Mouse (Mus musculus): ENCODE measurements around the gene Ssu72.
A peak's percentile ranks its signal among the peaks of the same experiment; 100 is the strongest.
"Not testable (repeated sequence)": the region's sequence is repeated elsewhere in the genome, so short reads cannot be mapped to it uniquely, and the experiment has no call there.

The Ssu72 gene

DNA sequence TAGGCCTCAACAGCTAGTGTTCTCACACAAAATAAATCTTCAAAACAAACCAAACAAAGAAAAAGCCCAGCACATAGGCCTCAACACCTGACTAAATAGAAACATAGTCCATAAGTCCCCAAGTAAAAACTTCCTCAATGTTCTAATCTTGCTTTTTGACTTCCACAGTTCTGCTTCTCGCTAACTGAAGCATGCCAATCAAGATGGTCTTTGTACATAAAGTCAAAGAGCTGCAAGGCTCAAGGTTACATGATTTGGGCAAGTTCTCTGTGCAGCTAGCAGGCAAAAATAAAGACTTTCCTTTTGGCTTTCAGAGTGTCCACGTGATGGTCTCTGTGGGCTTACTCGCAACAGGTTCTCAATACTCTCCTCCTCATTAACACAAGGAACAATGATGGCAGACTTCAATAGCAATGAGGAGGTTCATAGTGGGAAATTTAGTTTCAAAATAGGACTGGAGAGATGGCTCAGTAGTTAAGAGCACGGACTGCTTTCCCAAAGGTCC lies 1.1 kb upstream of the Ssu72 start:
- no peak for DNase-seq

DNA sequence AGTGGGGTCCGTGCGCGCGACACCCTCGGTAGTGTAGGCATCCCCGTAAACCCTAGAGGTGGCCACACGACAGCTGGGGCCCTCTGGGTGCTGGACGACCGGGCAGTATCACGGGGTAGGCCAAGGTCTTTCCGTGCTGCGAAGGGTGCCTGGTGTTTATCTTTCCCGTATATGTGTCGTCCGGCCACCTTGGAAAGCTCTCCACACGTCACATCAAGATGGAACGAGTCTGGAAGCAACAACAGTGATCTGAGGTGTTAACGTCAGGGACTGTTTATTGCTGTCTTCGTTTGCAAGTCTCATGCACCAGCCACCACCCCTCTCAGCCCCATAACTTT lies 961 bp downstream of the Ssu72 start:
- DNase-seq, result no peak

DNA sequence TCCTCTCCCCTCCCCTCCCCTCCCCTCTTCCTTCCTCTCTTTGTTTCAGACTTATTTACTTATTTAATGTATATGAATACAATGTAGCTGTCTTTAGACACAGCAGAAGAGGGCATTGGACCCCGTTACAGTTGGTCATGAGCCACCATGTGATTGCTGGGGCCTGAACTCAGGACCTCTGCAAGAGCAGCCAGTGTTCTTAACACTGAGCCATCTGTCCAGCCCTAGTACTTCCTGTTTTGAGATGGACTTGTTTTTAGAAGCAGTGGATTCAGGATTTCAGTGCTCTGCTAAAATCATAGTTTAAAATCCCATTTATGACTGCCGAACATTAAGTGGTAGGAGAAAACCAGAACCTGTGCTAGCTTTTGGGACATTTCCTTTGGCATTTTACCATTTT lies 4.0 kb downstream of the Ssu72 start:
- DNase-seq, result no peak

DNA sequence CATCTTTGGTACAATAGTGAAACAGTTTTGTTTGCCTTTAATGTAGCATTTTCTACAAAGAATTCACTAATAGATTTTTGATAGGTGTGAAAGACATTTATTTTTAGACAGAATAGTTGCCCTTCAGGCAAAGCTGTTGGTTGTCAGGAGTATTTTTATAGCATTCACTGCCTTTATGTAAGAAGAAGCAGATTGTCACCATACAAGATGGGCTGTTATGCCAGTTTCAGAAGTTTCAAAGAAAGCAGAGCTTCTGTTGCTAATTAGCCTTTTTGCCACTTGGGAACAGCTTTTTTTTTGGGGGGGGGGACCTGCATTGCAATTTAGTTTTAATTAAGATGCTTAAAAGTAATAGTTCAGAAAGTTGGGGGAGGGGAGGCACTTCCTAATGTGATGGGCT lies 4.4 kb downstream of the Ssu72 start:
- DNase-seq, result no peak

DNA sequence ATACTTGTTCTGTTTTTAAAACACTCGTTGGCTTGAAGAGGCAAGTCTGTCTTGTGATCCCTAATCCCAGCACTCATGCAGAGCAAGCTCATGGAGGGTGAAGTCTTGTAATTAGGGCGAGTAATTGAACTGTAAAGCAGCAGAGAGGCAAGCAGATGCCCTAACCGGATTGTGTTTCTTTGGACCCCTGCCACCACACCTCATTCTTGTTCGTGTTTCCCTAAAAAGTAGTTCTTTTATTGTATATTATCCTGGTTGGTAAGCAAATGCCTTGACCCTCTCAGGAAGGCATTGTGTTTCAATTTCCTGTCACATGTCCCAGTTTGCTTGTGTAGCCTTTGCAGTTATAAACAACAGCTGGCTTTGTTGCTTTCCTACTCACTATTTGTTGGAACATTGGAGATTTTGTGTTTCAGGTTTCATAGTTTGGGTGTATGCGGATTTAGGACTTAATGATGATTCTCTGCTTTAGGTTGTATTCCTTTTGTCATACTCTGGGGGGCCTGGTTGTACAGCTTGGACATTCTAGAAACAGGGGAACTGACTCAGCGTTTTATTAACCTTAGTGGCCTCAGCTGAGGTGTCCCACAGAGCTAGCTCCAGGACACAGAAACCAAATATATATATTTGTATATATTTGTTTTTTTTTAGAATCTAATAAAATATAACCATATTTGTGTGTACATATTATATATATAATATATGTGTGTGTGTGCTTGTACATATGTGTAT lies 6.1 kb downstream of the Ssu72 start:
- DNase-seq, result no peak

DNA sequence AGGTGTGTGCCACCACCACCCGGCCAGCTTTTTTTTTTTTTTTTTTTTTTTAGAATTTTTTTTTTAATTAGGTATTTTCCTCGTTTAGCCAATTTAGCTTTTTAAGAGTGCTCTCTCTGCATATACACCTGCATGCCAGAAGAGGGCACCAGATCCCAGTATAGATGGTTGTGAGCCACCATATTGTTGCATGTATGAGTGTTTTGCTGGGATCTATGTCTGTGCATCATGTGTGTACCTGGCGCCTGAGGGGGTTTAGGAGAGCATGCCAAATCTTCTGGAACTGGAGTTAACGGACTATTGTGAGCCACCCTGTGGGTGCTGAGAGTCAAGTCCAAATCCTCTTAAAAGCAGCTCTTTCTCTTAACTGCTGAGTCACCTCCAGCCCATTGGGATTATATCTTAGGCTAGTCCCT lies 17.1 kb downstream of the Ssu72 start:
- peak in 1 of 2 experiments; percentile 27 for DNase-seq

DNA sequence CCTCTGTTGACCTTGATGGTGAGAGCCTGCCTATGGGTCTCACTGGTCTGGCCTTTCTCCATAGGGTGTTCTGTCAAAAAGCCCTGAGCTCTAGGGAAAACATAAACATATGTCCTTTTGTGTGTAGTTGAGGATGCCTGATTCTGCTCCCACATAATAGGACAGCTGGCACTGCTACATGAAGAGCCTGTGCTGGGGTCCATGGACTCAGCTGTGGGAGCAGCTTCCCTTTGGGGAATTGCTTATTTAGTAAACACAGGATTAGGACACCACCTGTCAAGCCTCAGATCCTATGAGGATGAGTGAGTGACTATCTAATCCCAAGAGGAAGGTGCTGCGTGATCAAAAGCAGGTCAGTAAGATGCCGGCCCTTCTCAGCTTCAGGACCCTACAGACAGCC lies 23.4 kb downstream of the Ssu72 start:
- no peak for DNase-seq

DNA sequence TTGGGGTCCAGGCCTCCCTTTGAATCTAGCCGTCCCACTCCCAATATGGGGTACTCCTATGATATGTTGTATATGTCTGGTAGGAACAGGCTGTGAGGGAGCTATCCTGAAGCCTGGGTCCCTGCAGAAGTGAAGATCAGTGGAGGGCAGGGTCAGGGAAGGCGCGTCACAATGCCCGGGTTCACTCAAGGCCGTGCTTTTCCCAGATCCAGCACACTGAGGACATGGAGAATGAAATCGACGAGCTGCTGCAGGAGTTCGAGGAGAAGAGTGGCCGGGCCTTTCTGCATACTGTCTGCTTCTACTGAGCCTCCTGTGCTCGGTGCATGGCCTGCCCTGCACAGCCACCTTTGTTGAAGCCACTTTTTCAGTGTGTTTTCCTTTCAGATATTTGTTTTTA lies 28.7 kb downstream of the Ssu72 start:
- DNase-seq, result no peak

DNA sequence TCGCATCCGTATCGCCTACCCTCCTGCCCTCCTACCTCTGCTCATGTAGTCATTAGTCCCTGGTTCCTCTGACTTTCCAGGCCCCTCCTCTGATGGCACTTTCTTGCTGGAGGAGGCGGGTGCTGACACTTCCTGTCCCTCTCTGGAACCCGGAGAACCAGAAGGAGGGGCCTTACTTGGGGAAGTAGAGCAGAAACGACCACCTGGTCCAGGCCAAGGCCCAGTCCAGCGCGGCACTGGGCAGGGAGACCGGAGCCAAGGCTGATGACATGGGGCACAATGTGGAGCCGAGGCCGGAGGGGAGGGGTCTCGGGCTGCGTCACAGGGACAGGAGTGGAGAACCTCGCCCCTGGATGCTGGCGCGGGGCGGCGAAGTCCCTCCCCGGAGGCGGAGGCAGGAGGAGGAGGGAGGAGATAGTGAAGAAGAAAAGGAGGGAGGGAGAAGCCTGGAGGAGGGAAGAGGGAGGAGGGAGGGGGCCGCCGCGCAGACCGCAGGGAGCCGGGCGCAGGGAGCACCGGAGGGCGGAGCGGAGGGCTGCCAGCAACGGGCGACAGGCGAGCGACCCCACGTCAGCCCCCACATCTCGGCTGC lies 29.8 kb downstream of the Ssu72 start, which contains the start of gene Tmem240:
TSS of gene Tmem240 (plus strand) at position 451 of the 592 bp plus-strand sequence.
- peak; percentile 71 to 82 for DNase-seq

DNA sequence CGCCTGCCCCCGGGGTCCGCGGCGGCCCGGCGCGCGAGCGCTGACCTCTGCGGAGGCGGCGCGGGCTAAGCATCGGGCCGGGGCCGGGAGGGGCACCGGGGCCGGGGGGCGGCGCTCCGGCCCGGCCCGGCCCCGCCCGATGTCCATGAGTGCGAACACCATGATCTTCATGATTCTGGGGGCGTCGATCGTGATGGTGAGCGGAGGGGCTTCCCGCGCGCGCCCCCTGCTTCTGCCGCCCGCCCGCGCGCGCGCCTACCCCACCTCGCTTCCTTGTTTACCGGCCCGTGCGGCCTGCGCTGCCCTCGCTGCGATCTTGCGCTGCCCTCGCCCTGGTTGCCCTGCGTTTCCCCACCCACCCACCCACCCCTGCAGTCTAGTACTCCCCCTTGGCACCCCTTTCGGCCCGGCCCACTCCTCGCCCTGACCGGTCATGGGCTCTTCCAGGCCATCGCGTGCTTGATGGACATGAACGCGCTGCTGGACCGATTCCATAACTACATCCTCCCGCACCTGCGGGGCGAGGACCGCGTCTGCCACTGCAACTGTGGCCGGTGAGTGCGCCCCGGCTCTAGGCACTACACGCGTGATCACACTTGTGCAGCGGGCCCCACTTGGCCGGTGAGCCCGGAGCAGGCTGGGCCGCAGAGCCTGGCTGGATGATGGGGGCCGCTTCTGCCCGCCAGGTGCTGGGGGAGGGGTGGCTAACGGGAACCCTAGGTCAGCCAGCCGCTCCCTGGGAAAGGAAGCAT lies 30.5 kb downstream of the Ssu72 start:
- DNase-seq, result peak; percentile 23 to 42

DNA sequence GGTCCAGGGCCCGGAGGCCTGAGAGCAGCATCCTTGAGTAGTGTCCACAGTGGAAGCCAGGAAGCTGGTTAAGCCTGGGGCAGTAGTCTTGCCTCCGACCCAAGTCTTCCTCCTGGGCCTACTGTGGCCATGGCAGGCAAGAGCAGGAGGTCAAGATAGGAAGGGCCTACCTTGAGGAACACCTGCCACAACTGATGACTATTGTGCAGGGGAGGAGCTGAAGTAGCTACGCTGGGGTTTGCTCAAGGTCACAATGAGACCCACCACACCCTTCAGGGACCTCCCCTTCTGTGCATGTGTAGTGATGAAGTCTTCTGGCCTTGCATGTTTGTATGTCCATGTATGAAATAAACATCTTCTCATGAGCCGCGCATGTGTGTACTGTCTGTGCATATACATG lies 31.2 kb downstream of the Ssu72 start:
- DNase-seq, result no peak

DNA sequence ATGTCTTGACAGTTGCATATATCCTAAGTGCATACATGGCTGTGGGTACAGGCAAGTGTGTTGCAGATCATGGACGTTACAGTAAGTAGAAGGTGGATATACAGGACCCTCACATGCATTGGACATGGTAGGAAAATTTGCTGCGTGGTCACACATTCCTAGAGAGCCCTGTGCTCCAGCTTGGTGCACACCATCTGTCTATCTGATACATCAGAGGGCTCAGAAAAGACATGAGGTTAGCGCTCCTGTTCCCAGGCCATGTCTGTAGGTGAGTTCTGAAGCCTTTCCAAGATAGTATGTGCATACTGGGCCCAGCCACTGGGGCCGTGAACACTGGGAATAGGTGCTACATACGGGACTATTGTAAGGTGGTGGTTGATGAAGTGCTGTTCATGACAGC lies 31.8 kb downstream of the Ssu72 start:
- no peak for DNase-seq

DNA sequence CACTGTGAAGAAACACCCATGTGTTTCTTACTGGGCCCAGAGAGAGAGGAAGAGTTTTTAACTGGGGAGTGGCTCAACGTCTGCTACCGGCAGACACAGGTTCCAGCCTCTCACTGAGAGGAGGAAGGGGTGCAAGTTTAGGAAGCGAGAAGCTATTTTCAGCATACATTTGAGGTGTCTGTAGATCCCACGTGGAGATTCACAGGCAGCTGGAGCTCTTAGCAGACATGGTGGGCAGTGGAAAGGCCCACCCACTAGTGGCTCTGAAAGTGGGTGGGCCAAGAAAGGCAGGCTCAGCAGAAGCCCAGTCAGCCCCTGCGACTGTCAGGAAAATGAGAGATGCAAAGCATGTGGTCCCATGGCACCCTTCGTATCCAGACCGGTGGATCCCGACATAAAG lies 33.7 kb downstream of the Ssu72 start:
- DNase-seq, result no peak

DNA sequence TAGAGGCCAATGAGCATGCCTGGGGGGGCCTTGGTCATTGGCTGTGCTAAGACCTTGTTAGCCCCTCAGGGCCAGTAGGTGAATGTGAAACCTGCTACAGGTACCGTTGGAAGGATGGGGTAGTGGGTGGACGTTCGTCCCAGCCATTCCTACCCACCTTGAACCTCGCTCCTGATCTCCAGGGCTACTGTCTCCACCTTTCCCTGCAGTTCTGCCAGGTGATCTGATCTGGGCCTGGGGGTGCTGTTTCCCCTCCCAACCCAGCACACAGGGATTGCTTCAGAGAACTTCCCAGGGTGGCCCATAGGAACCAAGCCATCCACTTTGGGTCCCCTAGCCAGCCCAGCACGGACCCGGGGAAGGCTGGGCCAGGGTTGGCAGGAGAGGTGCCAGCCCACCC lies 34.6 kb downstream of the Ssu72 start:
- no peak for DNase-seq

DNA sequence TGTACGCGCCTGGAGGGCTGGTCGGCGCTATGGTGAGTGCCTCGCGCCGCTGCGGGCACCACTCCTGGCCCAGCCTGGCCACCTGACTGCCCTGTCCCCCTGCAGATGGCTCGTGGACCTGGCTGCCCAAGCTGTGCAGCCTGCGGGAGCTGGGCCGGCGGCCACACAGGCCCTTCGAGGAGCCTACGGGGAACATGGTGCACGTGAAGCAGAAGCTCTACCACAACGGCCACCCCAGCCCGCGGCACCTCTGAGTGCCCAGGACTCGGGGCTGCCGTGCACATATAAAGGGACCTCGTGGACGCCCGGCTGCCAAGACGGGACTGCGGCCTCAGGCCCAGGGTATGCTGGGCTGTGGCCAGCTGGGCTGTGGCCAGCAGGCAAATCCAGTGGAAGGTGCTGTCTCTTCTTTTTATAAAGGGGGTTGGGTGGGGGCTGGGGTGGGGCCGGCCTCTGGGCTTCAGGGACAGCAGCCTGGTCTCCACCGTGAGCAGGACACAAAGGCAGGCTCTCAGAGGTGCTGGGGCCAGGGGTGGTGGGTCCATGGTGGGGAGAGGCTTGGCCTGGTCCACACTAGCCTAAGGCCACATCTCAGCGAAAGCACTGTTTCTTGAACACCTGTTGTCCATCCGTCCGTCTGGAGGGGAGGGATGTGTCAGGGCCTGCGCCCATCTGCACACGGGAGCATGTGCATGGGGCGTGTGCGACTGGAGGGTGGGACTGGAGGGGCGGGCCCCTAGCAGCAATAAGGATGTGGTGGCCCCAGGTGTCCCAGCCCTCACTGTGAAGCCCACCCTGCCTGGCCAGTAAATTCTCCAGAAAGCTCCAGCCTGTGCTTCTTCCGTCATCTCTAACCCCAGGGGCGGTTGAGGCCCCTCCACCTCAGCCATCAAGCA lies 35.4 kb downstream of the Ssu72 start:
- no peak for DNase-seq

DNA sequence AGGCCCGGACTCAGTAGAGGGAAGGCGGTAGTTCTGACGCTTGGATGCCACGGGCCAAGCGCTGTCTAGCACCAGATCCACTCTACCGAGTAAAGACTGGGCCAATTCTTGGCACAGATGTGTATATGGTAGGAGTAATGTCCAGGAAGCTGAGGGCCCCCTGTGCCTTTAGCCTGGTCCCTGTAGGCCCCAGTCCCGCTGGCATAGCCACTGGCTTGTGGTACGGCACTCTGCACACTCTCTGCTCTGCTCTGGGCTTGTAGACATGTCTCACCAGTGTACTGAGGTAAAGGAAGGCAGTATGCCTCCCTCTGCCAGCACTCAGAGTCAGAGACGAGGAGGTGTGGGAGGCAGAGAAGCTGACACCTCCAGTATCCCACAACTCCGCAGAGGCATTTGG lies 36.1 kb downstream of the Ssu72 start:
- DNase-seq, result not testable (repeated sequence)

DNA sequence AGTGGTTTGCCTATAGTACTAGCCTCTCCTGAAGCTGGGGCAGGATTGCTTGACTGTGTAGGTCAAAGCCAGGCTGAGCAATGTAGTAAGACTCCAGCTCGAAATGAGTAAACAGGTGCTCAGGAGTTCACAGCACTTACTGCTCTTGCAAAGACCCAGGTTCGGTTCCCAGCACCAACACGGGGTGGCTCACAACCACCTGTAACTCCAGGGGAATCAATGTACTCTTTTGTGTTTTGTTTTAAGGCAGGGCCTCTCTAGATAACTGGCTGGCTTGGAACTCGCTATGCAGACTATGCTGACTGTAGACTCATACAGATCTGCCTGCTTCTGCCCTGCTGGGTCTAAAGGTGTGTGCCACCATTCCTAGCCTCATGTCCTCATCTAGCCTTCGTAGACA lies 38.1 kb downstream of the Ssu72 start:
- DNase-seq, result no peak

DNA sequence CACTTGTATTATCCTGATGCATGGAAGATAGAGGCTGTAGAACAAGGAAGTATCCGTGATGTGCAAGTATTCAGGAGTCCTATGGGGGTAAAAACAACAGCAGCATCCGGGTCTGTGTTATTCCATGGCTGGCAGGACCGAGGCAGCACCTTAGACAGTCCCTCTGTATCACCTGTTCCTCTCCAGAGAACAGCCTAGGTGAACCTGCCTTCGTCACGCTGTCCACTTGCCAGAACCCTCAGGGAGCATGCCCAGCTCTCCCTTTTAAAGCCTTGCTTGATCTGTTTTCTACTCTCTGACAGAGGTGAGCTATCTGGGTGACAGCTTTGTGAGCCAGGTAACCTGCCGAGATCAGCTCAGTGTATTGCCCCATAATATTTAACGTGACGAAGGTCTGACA lies 39.9 kb downstream of the Ssu72 start:
- no peak for DNase-seq

DNA sequence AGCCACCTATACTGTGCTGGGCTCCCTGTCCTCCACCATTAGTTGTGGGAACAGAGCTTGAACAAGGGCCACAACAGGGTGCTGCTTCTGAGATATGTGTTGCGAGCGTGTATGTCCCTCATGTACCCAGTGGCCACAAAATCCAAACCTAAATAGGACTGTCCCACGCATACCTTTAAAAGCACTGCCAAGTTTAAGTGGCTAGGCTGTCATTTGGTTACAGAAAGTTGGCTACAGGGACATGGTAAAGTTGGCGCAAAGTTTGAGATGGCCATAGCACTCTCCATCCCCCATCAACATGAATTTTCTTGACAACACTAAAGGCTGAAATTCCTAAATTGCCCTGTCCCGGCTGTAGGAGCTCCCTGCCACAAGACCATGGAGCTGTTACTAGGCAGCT lies 40.5 kb downstream of the Ssu72 start:
- DNase-seq, result no peak

DNA sequence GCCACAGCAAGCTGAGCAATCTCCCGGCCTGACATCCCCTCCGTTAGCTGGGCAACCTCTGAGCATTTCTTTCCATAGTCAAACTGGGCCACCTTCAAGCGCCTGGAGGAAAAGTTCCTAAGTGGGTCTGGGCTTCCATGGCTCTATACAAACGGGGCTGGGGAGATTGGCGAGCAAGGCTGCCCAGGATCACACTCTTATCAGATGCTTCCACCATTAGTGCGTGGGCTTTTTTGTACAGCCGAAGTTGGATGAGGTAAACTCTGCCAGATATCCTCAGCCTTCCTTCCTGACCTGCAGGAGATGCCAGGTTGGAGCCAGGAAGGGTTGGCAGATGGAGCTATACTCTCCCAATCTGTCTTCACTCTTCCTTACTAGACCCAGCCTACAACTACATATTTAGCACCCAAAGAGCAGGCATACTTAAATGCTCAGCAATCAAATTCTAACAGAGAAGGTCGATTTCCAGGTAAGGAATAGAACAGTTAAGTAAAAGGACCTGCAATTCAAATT lies 41.5 kb downstream of the Ssu72 start:
- DNase-seq, result no peak

DNA sequence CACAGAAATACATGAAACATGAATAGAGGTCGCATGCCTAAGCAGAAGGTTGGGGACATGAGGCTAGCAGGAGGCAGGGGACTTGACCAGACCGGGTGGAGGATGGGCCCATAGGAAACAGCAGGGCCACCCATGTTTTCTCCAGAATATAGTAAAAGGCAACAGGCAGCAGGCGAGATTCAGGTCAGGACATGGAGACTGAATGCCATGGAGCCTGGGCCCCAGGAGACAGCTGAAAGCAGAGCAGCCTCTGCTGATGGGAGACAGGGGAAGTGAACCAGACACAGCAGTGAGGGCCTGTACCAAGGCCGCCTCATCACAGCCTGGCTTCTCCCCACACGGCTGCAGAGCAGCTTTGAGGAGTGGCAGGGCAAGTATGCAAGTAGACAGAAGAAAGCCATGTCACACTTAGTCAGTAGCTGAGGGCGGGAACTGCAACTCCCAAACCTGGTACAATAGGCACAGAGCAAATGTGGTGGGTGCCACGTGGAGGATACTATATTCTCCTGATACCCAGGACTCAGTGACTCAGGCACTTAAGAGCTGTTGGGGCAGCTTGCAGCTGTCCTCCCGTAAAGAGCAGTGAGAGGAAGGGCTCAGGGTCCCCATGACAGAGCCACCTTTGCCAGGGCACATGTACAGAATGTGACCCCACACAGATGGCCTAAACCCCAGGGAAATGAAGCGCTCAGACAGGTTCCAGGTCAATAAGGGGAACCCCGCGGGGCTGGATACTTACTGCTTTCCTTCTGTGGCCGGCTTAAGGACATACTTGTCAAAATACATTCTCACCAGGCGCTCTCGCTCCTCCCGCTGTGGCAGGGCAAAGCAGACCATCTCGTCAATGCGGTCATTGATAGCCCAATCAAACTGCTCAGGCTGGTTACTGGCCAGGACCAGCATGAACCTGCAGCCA lies 42.2 kb downstream of the Ssu72 start:
- no peak for DNase-seq

DNA sequence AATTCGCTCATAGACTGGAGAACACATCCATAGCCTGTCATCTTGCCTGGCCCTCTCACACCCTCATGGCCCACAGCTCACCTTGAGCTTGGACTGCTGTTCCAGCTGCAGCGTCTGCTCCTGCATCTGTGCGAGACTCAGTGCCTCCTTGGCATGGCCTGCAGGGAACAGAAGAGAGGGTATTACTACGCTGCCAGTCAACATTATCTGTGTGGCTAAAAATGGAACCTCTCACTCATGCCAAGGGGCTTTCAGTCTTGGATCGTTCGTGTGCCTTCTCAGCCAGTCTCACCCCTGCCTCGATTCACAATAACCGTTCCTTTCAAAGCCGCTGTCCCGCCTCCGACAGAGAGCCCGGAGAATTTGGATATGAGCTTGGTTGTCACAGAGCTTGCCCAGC lies 52.4 kb downstream of the Ssu72 start:
- DNase-seq, result no peak
